Mouse (Mus musculus) B cell, adult 62 days (primary cell): ENCODE measurements around the gene Tmem14a. TPM values are rescaled to one million over a fixed set of nuclear protein-coding genes. Genes with fewer than 3 reads are reported as not detected.

Experiments
- total RNA-seq: library from RNA; stranded (reverse); gene quantifications from 4 replicates; pipeline ENCODE4 v1.2.4, GENCODE M21; 2023

Gene Tmem14a
- 0.47 to 1.3 TPM (median 1.1 TPM) in 4 replicates for total RNA-seq

GRCm38 (mm10) chr1:21218489-21218919, at the start of gene Tmem14a:
Tmem14a (plus strand) TSS chr1:21218575.

GRCm38 (mm10) chr1:21239911-21240898, 21.8 kb downstream of the Tmem14a start, which contains the start of gene Gsta3:
Gsta3 (plus strand) TSS chr1:21240589.

Other genes with a start within 250 kb of the Tmem14a start
- 16.5 to 20.8 TPM (median 17.2 TPM) in 4 replicates for gene Tram2, start 139.3 kb upstream of the Tmem14a start, total RNA-seq
- gene Gsta3, start 22.0 kb downstream of the Tmem14a start, total RNA-seq = not detected in 4 replicates
- not detected in 4 replicates for gene Khdc1a, start 131.1 kb downstream of the Tmem14a start, total RNA-seq
- gene Khdc1c, start 149.8 kb downstream of the Tmem14a start, total RNA-seq = not detected in 4 replicates
- not detected in 4 replicates for gene Khdc1b, start 165.0 kb downstream of the Tmem14a start, total RNA-seq